Mouse (Mus musculus) embryo, embryonic 11 days (tissue): ENCODE data around the gene Tmem135.
A peak's percentile ranks its signal among the peaks of the same experiment; 100 is the strongest.
"Not testable (repeated sequence)": the region's sequence is repeated elsewhere in the genome, so short reads cannot be mapped to it uniquely, and the experiment has no call there.

Experiments used
- DNase-seq: peaks from one replicate; pipeline ENCODE4 v3.0.0-alpha.2; 2015

Tmem135 gene

GRCm38 (mm10) chr7:89317088-89317487 is 86.9 kb downstream of the Tmem135 start:
- not testable (repeated sequence) for DNase-seq

- DNase-seq, result no peak
These were observed 87.9 kb downstream of the Tmem135 start for GRCm38 (mm10) chr7:89316112-89316511.

- no peak for DNase-seq
These were observed 92.5 kb downstream of the Tmem135 start for GRCm38 (mm10) chr7:89311555-89311954.

- peak; percentile 5 for DNase-seq
These were observed 95.1 kb downstream of the Tmem135 start for GRCm38 (mm10) chr7:89308926-89309325.

GRCm38 (mm10) chr7:89308238-89308637 is 95.8 kb downstream of the Tmem135 start:
- DNase-seq, result no peak

GRCm38 (mm10) chr7:89306831-89307230 is 97.2 kb downstream of the Tmem135 start:
- no peak for DNase-seq

GRCm38 (mm10) chr7:89304958-89305357 is 99.1 kb downstream of the Tmem135 start:
- DNase-seq, result no peak

- DNase-seq, result no peak
These were observed 100.3 kb downstream of the Tmem135 start for GRCm38 (mm10) chr7:89303765-89304164.

- no peak for DNase-seq
These were observed 105.0 kb downstream of the Tmem135 start for GRCm38 (mm10) chr7:89298911-89299458.

GRCm38 (mm10) chr7:89296941-89297340 is 107.1 kb downstream of the Tmem135 start:
- DNase-seq, result no peak

- DNase-seq, result no peak
These were observed 121.4 kb downstream of the Tmem135 start for GRCm38 (mm10) chr7:89282664-89283063.

- DNase-seq, result not testable (repeated sequence)
These were observed 133.6 kb downstream of the Tmem135 start for GRCm38 (mm10) chr7:89270438-89270837.

- no peak for DNase-seq
These were observed 134.2 kb downstream of the Tmem135 start for GRCm38 (mm10) chr7:89269826-89270225.

GRCm38 (mm10) chr7:89267542-89267941 is 136.5 kb downstream of the Tmem135 start:
- no peak for DNase-seq

GRCm38 (mm10) chr7:89266017-89266760 is 137.8 kb downstream of the Tmem135 start:
- no peak for DNase-seq

GRCm38 (mm10) chr7:89260966-89261365 is 143.1 kb downstream of the Tmem135 start:
- no peak for DNase-seq

GRCm38 (mm10) chr7:89258832-89259231 is 145.2 kb downstream of the Tmem135 start:
- DNase-seq, result peak; percentile 30

- DNase-seq, result no peak
These were observed 146.0 kb downstream of the Tmem135 start for GRCm38 (mm10) chr7:89257871-89258502.

GRCm38 (mm10) chr7:89253772-89254171 is 150.2 kb downstream of the Tmem135 start:
- no peak for DNase-seq

GRCm38 (mm10) chr7:89253317-89253716 is 150.7 kb downstream of the Tmem135 start:
- no peak for DNase-seq

GRCm38 (mm10) chr7:89251880-89252453 is 152.1 kb downstream of the Tmem135 start:
- no peak for DNase-seq

GRCm38 (mm10) chr7:89248135-89248850 is 155.7 kb downstream of the Tmem135 start:
- DNase-seq, result peak; percentile 42
